Mouse (Mus musculus) forelimb bud, embryonic 11.5 days (tissue): ENCODE measurements around the gene Bcl2.
"Not testable (repeated sequence)": the region's sequence is repeated elsewhere in the genome, so short reads cannot be mapped to it uniquely, and the experiment has no call there.

Experiments
- DNase-seq: peaks from one replicate; pipeline ENCODE4 v3.0.0-alpha.2; 2012; ENCODE audit warnings: low read depth, low spot score

Gene Bcl2

DNA sequence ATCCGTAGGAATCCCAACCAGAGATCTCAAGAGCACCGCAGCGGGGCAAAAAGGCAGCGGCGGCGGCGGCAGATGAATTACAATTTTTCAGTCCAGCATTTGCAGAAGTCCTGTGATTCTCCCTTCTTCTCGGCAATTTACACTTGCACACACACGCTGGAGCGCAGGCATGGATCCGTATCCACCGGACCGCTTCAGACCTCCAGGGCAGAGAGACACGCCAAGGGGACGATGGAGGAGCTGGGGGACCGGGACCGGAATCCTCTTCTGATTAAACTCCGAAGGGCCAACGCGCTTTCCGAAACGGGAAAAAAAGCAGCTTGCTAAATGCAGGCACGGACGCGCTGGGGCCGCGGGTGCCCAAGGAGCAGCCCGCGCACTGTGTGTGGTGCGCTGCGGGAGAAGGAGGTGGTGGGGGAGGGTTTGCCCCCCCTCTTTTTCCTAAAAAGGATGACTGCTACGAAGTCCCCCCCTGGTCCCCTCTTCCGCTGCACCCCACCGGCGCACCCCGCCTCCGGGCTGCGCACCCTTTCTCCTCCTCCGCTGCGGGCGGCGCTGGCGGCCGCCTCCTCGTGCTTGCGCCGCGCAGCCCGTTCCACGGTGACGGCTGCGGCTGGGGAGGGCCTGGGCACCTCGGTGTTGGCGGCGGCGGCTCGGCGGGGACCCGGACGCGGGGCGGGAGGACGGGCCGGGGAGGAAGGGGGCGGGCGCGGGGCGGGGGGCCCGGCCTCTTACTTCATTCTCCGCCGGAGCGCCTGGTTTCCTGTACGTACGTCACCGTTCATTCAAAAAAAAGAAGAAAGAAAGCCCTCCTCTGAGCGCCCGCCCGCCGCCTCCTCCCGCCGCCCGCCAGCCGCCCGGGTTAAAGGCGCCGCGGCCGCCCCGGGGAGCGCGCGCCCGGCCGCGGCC lies at the start of gene Bcl2:
Gene Bcl2 (minus strand): TSS at position 654 of the 909 bp plus-strand sequence.
- peak; percentile 53 for DNase-seq

DNA sequence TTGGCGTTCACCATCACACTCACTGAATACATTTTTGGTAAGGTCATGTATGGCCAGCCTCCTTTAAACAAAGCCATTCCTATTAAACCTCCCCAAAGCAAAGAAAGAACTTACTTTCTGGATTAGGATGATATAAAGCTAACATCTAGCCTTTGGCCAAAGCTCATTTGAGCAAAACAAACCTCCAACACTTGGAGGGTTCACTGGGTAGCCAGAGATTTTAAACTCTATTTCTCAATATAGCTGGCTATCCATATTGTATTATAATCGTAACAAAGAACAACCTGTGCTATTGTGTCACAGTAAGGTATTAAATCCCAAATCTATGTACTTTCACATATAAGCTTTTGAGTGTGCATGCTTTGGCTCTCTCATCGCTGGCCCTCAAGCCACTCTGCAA lies 46.7 kb upstream of the Bcl2 start:
- DNase-seq, result no peak

DNA sequence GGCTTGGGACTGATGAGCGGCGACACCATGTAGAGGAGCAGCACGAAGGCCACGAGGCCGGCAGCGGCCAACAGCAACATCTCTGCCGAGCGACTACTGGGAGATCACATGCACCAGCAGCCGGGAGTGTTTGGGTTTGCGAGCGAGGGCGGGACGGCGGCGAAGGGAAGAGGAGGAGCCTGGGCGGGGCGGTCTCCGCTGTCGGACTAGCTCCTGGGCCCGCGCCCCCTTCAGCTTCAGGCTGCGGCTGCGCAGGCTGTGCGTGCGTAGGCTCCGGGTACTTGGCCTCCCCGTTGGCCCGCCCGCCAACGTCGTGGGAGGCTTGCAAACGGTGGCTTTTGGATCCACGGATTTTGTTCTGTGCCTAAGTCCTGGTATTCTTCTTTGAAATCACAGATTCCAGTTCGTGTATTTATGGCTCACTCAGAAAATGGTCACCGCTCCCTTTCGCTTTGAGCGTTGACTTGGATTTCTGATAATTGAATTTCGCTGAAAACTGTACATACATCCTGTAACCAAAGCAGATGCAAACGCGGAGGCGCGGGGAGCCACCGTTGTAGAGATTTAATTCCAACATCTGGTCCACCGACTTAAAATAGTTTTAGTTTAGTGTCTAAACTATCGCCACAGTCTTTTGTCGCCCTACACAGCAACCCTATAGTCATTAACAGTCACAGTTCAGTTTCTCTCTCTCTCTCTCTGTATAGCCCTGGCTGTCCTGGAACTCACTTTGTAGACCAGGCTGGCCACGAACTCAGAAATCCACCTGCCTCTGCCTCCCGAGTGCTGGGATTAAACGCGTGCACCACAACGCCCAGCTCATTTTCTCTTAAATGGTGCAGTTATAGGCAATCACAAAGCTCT lies 45.7 kb upstream of the Bcl2 start, which contains the start of gene Kdsr:
Gene Kdsr (minus strand): TSS at position 156 of the 864 bp plus-strand sequence.
- DNase-seq, result peak; percentile 94

DNA sequence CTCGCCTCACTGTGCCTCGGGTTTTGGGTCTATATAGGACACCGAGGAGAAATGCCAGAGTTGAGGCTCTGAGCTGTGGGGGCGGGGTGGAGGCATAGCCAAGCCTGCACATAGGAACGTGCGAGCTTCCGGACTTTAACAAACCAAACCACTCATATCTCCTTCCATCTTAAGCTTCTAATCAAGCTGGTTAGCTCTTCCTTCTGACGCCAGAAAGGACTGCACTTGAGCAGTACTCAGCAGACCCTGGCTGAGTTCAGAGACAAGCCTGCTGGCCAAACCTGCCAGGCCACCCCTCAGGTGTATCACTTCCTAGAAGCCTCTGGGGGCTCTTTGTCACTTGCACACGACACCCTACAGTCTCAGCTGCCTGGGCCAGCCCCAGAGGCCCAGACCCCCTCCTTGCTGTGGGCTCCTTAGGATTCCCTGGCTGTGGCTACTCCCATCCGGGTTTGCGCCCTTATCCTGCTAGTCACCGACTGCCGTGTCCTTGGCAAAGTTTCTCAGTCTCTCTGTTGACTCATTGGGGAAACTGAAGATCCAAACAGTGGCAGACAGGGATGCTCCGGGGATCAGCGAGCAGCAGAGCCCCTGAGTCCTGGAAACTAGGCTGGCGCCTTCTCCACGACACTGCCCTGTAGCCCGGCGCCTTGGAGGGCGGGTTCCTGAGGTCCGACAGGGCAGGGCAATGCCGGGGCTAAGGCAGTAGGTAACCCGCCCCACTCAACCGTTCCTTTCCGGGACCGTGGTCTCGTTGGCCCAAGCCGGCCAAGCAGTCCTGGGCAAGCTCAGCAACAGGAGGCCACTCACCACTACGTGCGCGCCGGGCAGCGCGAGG lies 44.9 kb upstream of the Bcl2 start:
- peak; percentile 20 for DNase-seq

DNA sequence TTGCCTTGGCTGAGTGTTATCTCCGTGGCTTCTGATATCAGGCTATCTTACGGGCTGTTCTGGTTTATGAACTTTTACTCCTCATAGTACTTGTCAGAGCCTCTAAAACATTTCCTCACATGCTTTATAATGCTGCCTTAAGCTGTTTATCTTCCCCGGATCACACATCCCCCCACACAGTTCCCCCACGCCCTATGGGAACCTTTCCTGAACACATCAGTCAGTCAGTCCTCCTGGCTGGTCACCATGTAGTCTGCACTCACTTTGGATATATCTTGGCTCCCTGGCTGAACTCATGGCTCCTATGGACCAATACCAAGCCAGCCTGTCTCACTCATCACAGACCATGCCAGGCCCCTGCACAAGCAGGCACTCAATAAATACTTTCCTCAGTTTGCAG lies 42.6 kb upstream of the Bcl2 start:
- DNase-seq, result no peak

DNA sequence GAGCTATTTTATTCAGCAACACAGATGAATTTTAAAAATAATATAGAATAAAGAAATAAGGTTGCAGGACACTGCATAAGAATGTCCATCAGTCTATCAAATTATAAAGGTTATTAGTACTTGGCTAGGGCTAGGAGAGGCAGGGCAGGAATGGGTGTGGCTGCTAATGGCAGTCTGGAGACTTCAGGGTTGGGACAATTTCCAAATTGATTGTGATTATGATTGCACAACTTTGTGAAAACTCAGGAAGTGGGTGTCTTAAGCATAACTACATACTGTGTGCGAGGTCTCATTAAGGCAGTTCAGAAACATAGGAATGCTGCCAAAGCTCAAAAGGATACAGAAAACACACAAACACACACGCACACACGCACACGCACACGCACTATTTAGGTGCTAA lies 37.9 kb upstream of the Bcl2 start:
- no peak for DNase-seq

DNA sequence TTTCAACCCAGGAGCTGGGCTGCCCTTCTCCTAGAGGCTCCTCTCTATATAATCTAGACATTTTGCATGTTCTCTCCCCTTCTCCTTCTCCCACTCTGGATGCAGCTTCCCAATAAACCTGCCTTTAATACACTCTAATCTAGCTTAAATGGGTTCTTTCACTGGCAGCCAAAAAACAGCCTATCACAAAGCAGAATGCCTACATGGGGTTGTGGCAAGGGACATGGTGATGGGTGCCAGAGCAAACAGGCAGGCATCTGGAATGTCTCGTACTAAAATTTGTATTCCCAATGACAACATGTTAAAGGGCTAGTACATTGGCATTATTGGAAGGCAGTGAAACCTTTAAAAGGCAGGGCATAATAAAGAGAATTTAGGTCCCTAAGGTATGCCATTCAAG lies 36.6 kb upstream of the Bcl2 start:
- DNase-seq, result no peak

DNA sequence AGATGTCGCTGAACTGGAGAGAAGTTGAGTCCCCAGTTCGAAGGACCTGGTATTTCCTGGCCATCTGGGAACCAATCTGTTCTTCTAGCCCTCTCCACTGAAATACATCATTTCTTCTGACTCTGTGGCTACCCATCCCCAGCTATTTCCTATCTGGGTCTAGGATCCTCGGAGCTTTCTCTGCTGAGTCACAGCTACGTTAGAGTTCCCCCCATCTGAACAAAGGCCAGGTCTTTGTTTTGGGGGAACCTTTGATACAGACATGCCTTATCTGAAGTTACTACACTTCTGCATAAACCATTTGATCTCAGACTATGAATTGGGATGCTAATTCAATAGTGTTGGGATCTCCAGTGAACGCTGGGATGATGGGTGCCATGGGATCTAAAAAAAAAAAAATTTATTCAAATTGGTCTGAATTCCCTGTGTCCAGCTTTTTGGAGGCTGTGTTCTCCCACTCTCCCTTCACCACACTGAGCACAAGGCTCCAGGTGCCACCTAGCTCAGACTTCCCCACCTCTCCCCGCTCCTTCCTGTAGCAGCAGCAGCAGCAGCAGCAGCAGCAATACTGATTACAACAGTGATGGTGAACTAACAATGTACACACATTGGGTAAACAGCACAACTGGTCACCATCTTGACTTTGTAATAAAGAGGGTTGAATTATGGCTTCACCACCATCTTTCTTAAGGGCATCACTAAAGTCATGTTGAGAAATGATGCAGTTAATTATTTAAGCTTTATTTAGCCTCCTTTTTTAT lies 34.7 kb upstream of the Bcl2 start:
- DNase-seq, result no peak

DNA sequence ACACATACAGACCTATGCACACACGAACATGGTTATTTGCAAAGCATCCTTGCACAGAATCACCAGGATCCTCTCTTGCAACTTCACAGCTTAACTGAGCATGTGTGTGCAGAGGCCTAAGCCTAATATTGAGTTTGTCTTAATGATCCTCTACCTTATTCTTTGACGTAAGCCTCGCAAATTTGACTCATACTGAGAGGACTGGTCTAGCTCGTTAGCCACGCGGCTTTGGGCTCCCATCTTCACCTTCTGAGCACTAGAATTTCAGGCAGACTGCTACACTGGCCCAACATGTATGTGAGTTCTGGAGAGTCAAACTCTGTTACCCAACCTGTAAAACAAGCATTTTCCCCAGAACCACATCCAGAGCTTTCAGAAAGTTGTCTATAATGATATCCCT lies 28.9 kb upstream of the Bcl2 start:
- DNase-seq, result no peak

DNA sequence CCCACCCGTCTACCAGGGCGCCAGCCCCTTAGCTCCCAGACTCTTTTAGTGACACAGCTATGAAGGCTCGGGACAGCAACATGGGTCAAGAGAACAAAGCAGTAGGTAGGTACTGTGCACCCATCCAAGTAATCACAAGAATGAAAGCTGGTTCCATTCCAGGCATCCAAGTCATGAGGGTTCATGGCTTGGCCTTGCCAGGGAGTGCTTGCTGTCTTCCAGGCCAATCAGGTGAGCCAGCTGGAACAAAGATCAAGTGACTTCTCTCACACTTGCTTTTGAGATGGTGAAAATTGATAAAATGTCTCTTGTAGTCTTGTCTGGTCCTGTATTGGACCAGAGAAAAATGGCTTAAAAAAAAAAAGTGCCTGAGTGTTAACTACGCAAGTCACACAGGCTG lies 26.7 kb upstream of the Bcl2 start:
- DNase-seq, result no peak

DNA sequence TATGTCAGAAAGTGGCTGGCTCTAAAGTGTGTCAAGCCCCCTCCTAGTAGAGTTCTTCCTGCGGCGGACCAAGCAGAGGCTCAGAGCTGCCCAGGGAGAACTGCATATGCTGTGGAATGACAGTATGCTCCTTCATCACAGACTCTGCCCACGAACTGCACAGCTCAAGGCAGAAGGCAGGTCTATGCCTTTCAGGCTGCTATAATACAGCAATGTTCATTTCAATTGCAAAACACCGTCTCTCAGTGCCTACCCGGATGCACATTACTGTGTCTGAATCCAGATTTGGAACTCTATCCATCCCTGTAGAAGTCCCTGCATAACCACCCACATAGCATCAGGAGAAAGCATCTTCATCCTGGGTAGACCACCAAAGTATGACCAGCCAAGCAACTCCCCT lies 25.7 kb upstream of the Bcl2 start:
- no peak for DNase-seq

DNA sequence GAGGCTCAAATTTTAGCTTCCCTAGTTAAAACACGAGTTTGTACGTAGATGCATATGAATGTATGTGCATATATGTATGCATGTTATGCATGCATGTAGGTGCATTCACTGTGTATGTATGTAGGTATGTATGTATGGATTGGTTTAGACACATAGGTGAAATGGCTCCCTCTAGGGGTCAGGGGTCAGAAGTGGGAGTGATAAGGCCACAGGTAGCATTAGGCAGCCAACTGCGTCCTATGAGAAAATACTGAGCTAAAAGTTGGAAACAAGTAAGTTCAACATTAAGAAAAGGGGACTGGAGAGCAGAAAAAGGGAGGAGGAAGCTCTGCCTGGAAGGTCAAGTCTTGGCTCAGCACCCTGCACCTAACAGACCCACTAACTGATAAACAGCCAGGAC lies 24.0 kb upstream of the Bcl2 start:
- peak; percentile 27 for DNase-seq

DNA sequence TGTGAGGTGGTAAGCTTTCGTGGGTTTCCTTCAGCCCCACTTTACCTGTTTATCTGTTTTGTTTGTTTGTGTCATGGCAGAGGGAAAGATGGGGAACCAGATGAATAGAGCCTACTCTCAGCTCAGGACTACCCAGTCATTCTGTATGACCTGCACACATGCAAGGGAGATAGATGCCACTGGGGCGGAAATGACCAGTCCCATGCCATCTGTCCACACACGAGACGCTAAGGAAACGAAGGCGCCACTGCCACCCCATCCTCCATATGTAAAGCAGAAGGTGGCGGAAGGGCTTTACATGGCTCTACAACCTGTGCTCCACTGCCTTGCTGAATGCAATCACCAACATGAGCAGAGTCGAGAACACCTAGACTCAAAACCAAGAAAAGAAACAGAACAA lies 22.1 kb upstream of the Bcl2 start:
- no peak for DNase-seq

DNA sequence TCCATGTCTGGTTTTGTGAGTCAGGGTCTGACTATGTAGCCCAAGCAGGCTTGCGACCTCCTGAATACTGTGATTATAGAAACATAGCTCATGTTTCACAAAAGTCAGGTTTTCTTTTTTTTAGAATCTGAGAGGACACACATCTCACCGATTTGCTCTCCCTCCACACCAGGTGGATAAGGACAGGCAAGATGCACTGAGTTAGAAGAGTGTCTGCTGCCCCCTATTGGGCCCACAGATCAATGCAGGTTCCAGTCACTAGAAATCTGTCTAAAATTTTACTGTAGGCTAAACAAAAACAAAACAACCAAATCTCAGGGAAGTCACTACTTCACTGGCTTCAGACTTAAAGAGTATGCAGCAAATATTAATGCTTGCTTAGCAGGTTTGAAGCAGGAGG lies 21.5 kb upstream of the Bcl2 start:
- DNase-seq, result peak; percentile 42

DNA sequence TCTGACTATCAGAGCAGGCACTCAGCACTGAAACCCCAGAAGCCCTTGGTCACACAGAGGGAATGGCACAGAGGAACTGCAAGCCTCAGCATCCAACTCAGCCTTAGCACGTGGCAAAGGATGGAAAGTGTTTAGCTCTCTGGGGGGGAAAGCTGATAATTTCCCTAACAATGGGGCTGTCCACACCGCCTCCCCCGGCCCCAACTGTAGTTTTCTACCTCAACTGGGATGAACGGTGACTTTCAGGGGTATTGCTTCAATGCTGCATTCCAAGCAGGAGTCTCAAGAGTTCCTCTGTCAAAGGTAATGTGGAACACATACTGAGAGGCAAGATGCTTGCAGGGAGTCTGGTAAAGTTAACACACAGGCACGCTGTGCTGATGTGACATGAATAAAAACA lies 8.0 kb upstream of the Bcl2 start:
- DNase-seq, result no peak

DNA sequence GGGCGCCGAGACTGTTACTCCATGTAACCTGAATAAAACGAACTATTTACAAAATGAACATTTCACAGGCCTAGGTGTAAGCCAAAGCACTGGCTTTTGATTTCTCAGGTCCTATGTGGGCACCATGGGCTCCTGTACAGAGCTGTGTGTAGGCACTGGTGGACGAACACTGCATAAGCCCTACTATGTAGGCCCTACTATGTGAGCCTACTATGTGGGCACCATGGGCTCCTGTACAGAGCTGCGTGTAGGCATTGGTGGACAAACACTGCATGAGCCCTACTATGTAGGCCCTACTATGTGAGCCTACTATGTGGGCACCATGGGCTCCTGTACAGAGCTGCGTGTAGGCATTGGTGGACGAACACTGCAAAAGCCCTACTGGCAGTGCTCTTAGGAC lies 3.7 kb upstream of the Bcl2 start:
- not testable (repeated sequence) for DNase-seq

DNA sequence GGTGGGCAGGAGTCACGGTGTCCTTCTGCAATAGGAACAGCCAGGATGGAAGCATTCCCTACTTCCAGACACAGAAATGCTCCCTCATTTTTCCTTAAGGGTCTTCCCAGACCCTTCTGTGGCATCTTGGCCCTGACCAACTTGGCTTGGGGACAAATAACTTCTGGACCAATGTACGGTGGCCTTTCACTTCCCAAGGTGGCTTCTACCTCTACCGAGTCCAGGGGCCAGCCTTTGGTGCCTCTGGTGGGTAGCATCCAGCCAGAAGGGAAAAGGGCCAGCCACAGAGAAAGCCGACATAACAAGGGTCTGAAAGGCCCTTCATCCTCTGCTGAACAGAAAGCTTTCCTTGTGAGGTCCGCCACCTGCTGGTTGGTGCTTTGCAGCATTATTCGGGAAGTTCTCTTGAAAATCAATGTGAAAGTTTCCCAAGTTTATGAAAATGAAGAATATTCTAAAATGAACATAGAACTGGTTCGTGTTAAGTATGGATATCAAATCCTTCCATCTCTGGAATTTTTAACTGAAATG lies 3.1 kb upstream of the Bcl2 start:
- peak; percentile 75 for DNase-seq

DNA sequence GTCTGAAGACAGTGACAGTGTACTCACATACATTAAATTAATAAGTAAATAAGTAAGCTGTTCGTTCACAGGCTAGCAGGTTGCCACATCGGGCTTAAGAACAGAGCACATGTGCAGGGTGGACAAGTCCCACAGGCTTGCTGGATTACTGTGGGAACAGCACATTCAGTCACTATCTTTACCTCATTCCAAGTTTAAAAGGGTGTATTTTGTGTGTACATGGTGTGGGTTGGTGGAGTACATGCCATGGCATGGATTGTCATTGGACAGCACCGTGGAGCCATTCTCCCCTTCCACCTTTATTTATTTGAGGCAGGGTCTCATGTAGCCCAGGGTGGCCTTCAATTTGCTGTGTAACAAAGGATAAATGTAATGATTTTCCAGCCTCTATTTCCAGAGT lies 2.1 kb upstream of the Bcl2 start:
- no peak for DNase-seq

DNA sequence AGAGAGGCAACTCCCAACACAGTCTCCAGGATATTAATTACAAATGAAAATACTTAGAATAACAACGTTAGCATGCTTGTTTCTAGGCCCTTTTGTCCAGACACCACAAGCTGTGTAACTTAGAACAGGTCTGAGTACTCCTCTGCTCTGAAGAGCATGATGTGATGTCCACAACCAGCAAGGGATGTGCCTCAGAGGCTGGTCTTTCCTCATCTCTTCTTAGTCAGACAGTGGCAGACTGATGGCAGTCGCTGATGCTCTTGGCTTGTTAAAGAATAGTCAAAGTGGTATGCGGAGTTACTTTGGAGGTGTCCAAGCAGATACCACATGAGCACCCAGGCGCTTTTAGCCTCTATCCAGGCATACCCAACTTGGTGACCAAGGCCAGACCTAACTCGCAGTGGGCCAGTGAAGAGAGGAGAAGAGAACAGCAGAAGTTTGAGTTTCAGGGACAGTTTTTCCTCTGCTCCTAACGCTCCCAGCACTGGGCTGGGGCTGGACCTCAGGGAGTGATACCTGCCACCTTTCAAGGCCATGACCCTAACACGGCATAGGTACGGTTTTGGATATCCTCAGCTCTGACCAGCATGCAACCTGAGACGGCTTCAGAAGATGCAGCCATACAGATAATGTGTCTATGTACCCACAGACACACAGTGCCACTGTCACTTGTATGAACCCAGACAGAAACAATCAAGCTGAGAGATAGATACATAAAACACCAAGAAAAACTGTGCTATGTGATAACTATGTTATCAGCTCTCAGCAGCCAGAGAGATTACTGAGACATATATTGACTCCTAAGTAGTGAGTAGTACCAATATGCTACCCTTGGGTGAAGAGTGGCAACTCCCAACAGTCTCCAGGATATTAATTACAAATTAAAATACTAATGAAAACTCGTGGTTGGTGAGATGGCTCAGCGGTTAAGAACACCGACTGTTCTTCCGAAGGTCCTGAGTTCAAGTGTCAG lies 1.3 kb upstream of the Bcl2 start:
- DNase-seq, result no peak
